Mouse (Mus musculus) neural tube, embryonic 15.5 days (tissue): Measurements from ENCODE around the gene Cers5. TPM values are rescaled to one million over a fixed set of nuclear protein-coding genes. Genes with fewer than 3 reads are reported as not detected.

ENCODE experiments used
- ATAC-seq: fragments of 200-750 bp; cut with Nextera tagmentation; 2 replicates; pipeline ENCODE4 v1.8.0; 2017; ENCODE audit warnings: mild to moderate bottlenecking, moderate TSS enrichment, moderate library complexity; ENCODE audit not compliant: low FRiP score
- H3K27ac ChIP-seq: fragments of 300-500 bp; sonication (generic); replicated peaks from 2 replicates; pipeline ENCODE4 v1.5.1; 2015; ENCODE audit warnings: mild to moderate bottlenecking, inconsistent platforms
- H3K27me3 ChIP-seq: fragments of 300-500 bp; sonication (generic); replicated peaks from 2 replicates; pipeline ENCODE4 v1.6.1; 2015; ENCODE audit warnings: inconsistent platforms
- H3K36me3 ChIP-seq: fragments of 300-500 bp; sonication (generic); 2 replicates; pipeline ENCODE4 v1.6.1; 2015; ENCODE audit warnings: inconsistent platforms
- H3K4me1 ChIP-seq: fragments of 300-500 bp; sonication (generic); 2 replicates; pipeline ENCODE4 v1.6.1; 2015; ENCODE audit warnings: inconsistent platforms
- H3K4me2 ChIP-seq: fragments of 300-500 bp; sonication (generic); 2 replicates; pipeline ENCODE4 v1.6.1; 2015; ENCODE audit warnings: inconsistent platforms, mild to moderate bottlenecking, moderate library complexity
- H3K4me3 ChIP-seq: fragments of 300-500 bp; sonication (generic); replicated peaks from 2 replicates; pipeline ENCODE4 v1.5.1; 2015; ENCODE audit warnings: mild to moderate bottlenecking, inconsistent platforms
- H3K9ac ChIP-seq: fragments of 300-500 bp; sonication (generic); replicated peaks from 2 replicates; pipeline ENCODE4 v1.6.1; 2015; ENCODE audit warnings: mild to moderate bottlenecking, inconsistent platforms
- H3K9me3 ChIP-seq: fragments of 300-500 bp; sonication (generic); replicated peaks from 2 replicates; pipeline ENCODE4 v1.6.1; 2016; ENCODE audit warnings: inconsistent platforms
- WGBS: fragments of 180-500 bp; shearing (Covaris S2); methylation state at CpG from one replicate; pipeline ENCODE4 v1.1.7; 2015; ENCODE audit warnings: mixed read lengths; 5-methylcytosine and 5-hydroxymethylcytosine counted together
- polyA plus RNA-seq: library from polyadenylated mRNA; unstranded; fragments of >200 nt; fragmentation: Nextera tagmentation; extraction: Ambion mirVana; gene quantifications from 2 replicates; pipeline ENCODE4 v1.2.1, GENCODE M21; 2015

The Cers5 gene
- polyA plus RNA-seq, 1 experiment from 2014 or later, result 92.1 TPM

GRCm38 (mm10) chr15:99724292-99725021 is 48.2 kb downstream of the Cers5 start:
- H3K9ac ChIP-seq, result peak overlapping the region; percentile 56; the same call in 1 of the 2 replicates
- H3K4me3 ChIP-seq, result peak overlapping the region; percentile 99
- peaks cover 20% of the 10 kb centered on the region for H3K36me3 ChIP-seq
- peak overlapping the region; percentile 54 for H3K27ac ChIP-seq
- 9% methylated on average over 16 of the region's 16 CpGs for WGBS
- H3K4me1 ChIP-seq, result peaks cover 41% of the 10 kb centered on the region
- H3K27me3 ChIP-seq, result no peaks in the 10 kb centered on the region
- H3K9me3 ChIP-seq, result no peaks in the 10 kb centered on the region
- ATAC-seq, result peak; percentile 46
- peak overlapping the region; percentile 67 for H3K4me2 ChIP-seq

GRCm38 (mm10) chr15:99723515-99724291 is 49.0 kb downstream of the Cers5 start:
- 19% methylated on average over 11 of the region's 11 CpGs for WGBS
- H3K9me3 ChIP-seq, result no peaks in the 10 kb centered on the region
- no peaks in the 10 kb centered on the region for H3K27me3 ChIP-seq
- H3K4me2 ChIP-seq, result peak overlapping the region; percentile 67
- ATAC-seq, result no peak
- peak overlapping the region; percentile 54 for H3K27ac ChIP-seq
- H3K36me3 ChIP-seq, result peaks cover 14% of the 10 kb centered on the region
- no peak overlapping the region for H3K9ac ChIP-seq
- H3K4me1 ChIP-seq, result peaks cover 41% of the 10 kb centered on the region
- H3K4me3 ChIP-seq, result no peak overlapping the region; the same call in 1 of the 2 replicates

GRCm38 (mm10) chr15:99723120-99723514 is 49.6 kb downstream of the Cers5 start:
- Histone ChIP-seq H3K9me3 (no peaks in the 10 kb centered on the region), H3K4me3 (no peak overlapping the region), H3K4me2 (0 out of 2 replicates have a peak overlapping the region, but pooled peaks have one; percentile 67), H3K9ac (no peak overlapping the region), H3K27ac (peak overlapping the region; percentile 54), H3K27me3 (no peaks in the 10 kb centered on the region), H3K36me3 (peaks cover 8% of the 10 kb centered on the region), H3K4me1 (peaks cover 41% of the 10 kb centered on the region)
- 71% methylated on average over 10 of the region's 10 CpGs for WGBS
- no peak for ATAC-seq

GRCm38 (mm10) chr15:99721921-99722743 is 50.6 kb downstream of the Cers5 start:
- Histone ChIP-seq H3K27ac (no peak overlapping the region), H3K4me2 (no peak overlapping the region), H3K4me3 (no peak overlapping the region), H3K9ac (no peak overlapping the region), H3K36me3 (no peaks in the 10 kb centered on the region), H3K27me3 (no peaks in the 10 kb centered on the region), H3K9me3 (no peaks in the 10 kb centered on the region), H3K4me1 (peaks cover 47% of the 10 kb centered on the region)
- no peak for ATAC-seq
- 86% methylated on average over 25 of the region's 25 CpGs for WGBS

GRCm38 (mm10) chr15:99719865-99720264 is 52.8 kb downstream of the Cers5 start:
- 79% methylated on average over 8 of the region's 8 CpGs for WGBS
- H3K27me3 ChIP-seq, result no peaks in the 10 kb centered on the region
- no peak overlapping the region for H3K4me2 ChIP-seq
- H3K9me3 ChIP-seq, result no peaks in the 10 kb centered on the region
- no peaks in the 10 kb centered on the region for H3K36me3 ChIP-seq
- H3K9ac ChIP-seq, result no peak overlapping the region
- peaks cover 54% of the 10 kb centered on the region for H3K4me1 ChIP-seq
- H3K4me3 ChIP-seq, result no peak overlapping the region
- no peak overlapping the region for H3K27ac ChIP-seq
- no peak for ATAC-seq

GRCm38 (mm10) chr15:99718461-99719021 is 54.1 kb downstream of the Cers5 start:
- Histone ChIP-seq H3K9ac (no peak overlapping the region), H3K27ac (no peak overlapping the region), H3K4me1 (peaks cover 50% of the 10 kb centered on the region), H3K27me3 (no peaks in the 10 kb centered on the region), H3K4me3 (no peak overlapping the region), H3K36me3 (peaks cover 9% of the 10 kb centered on the region), H3K4me2 (no peak overlapping the region), H3K9me3 (no peaks in the 10 kb centered on the region)
- 78% methylated on average over 9 of the region's 9 CpGs for WGBS
- ATAC-seq, result no peak

GRCm38 (mm10) chr15:99717386-99718334 is 55.0 kb downstream of the Cers5 start, which contains the start of gene Gpd1:
Gene Gpd1 (plus strand): TSS chr15:99717515.
- Histone ChIP-seq H3K4me2 (peak within 1 kb of the TSS; percentile 20), H3K9me3 (no peaks in the 10 kb centered on the region), H3K27ac (peak within 1 kb of the TSS; percentile 76), H3K36me3 (peaks cover 17% of the 10 kb centered on the region), H3K27me3 (no peaks in the 10 kb centered on the region), H3K9ac (0 out of 2 replicates have a peak within 1 kb of the TSS, but pooled peaks have one; percentile 11), H3K4me1 (peaks cover 46% of the 10 kb centered on the region), H3K4me3 (no peak within 1 kb of the TSS)
- 0 out of 2 replicates have a peak, but pooled peaks have one; percentile 7 for ATAC-seq
- WGBS, result 63% methylated on average over 23 of the region's 26 CpGs

- H3K9ac ChIP-seq, result no peak overlapping the region
- peak overlapping the region; percentile 45 for H3K27ac ChIP-seq
- H3K9me3 ChIP-seq, result no peaks in the 10 kb centered on the region
- 79% methylated on average over 12 of the region's 12 CpGs for WGBS
- no peaks in the 10 kb centered on the region for H3K27me3 ChIP-seq
- H3K36me3 ChIP-seq, result peaks cover 25% of the 10 kb centered on the region
- H3K4me1 ChIP-seq, result peaks cover 43% of the 10 kb centered on the region
- H3K4me3 ChIP-seq, result no peak overlapping the region
- ATAC-seq, result no peak
- H3K4me2 ChIP-seq, result no peak overlapping the region
These were observed 55.9 kb downstream of the Cers5 start for GRCm38 (mm10) chr15:99716814-99717213.

GRCm38 (mm10) chr15:99715982-99716746 is 56.5 kb downstream of the Cers5 start:
- H3K4me3 ChIP-seq, result no peak overlapping the region
- H3K27ac ChIP-seq, result peak overlapping the region; percentile 76
- H3K9me3 ChIP-seq, result no peaks in the 10 kb centered on the region
- peak; percentile 13; the same call in 1 of the 2 replicates for ATAC-seq
- no peak overlapping the region; the same call in 1 of the 2 replicates for H3K4me2 ChIP-seq
- H3K36me3 ChIP-seq, result peaks cover 32% of the 10 kb centered on the region
- 0 out of 2 replicates have a peak overlapping the region, but pooled peaks have one; percentile 11 for H3K9ac ChIP-seq
- peaks cover 43% of the 10 kb centered on the region for H3K4me1 ChIP-seq
- no peaks in the 10 kb centered on the region for H3K27me3 ChIP-seq
- WGBS, result 59% methylated on average over 11 of the region's 11 CpGs
